Mouse (Mus musculus) thymus, postnatal 36 days (tissue): ENCODE measurements around the gene Polm.
"Not testable (repeated sequence)": the region's sequence is repeated elsewhere in the genome, so short reads cannot be mapped to it uniquely, and the experiment has no call there.

ENCODE experiments used
- DNase-seq, 2 experiments: peaks; one replicate each; pipeline ENCODE4 v3.0.0; 2022; ENCODE audit warnings: mixed read lengths in 2 of 2

Gene Polm

DNA sequence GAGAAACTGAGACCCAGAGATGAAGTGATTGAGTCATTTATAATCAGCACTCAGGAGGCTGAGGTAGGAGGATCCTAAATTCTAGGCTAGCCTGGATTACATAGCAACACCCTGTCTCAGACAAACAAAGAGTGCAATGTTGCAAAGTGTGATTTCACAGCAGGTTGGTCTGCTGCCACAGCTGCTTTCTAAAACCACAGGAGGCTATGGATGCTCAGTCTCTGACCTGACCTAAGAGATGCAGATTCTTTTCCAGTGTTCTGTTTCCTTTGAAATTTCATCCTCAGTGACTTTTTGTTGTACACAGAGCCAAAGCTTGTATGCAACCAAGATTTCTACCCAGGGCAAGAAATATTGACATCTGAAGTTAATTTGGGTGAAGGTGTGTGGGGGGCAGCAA, 17.7 kb upstream of the Polm start:
- DNase-seq: no peak

DNA sequence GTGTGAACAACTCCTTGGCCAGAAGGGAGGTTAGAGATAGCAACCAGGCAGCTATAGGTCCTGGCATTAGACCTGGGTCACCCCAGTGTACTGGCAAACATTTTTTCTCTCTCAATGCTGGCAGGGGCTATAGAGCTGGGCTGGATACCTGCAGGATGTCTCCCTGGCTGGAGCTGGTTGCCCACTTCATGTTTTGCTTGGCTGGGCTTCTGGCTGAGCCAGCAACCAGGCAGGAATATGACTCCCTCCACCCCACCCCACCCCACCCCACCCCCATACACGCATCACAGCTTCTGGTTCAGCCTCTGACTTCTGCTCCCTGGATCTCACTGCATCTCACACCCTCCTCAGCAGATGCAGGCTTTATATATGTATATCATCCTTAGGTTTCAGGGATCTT, 14.5 kb upstream of the Polm start:
- no peak for DNase-seq

DNA sequence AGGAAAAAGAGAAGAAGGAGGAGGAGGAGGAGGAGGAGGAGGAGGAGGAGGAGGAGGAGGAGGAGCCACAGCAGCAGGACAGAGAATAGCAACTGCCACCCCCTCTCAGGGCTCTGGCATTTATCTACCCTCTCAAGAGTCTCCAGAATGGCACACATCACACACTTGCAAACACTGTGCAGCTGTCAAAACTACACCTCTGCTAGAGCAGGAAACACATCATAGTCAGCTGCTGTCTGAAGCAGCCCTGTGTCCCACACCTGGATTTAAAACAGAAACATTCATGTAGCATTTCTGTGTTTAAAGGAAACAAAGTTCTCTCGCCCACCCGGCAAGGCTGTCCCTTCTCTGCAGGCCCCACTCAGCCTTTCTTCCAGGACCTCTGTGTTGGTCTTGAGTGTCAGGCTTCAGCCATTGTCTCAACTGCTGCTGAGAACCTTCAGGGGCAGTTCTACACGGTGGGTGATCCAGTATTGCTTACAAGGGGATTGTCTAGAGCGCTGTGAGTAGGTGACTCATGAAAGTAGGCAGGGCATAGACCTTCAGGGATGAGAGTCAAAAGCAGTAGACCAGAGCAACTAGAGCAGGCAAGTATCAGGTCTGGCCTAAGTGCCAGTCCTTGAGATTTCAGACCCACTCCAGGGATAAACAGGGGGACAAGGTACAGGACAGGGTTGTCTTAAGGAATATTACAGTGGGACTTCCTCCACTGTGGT, 13.4 kb upstream of the Polm start:
- DNase-seq: peak; percentile 37 to 66

DNA sequence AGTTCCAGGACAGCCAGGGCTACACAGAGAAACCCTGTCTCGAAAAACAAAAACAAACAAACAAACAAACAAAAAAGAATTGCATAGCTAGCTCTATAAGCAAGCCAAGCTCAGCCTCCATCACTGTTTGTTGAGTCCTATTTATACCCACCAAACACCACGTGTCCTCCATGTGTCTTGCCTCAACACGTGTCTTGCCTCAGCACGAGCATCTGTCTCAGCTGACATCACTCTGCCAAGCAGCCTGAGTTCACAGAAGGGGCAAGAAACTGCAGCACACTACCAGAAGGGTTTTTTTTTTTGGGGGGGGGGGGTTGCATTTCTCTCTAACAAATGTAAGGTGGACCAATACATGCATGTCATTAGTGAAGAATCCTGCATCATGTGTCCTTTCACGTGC, 12.6 kb upstream of the Polm start:
- DNase-seq: peak in 1 of 2 experiments; percentile 51

DNA sequence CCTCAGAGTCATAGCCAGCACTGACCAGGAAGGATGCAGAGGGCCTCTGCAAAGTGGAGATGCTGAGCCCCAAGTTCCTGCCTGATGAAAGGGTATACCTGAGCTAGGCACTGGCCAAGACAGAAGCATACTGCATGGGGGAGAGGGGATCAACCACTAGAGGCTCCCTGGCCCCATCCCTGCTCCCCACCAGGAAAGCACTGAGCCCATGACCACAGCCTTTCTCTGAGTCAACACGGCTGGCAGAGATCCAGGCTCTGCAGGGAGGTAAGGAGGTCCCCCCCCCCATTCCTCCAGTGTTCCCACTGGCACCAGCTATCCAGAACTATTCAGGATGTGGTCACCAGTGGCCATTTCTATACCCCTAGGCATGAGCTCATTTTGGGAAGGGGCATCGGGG, 11.5 kb upstream of the Polm start:
- no peak for DNase-seq

DNA sequence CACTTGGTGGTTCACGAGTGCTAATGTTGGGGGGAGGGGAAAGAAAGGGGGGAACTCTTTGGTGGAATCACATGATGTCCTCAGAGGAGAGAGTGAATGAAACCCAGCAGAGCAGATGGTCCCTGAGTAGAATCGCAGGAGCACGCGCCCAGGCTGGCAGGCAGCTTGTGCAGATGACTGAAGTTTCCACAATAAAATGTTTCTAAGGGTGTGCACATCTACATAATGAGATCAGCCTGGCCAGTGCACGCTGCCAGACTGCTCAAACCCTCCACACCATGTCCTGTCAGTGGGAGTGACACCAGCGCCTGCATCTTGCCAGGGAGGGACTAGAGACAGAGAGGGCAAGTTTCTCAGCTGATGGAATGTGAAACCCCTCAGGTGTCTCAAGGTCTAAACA, 10.9 kb upstream of the Polm start:
- DNase-seq: no peak

DNA sequence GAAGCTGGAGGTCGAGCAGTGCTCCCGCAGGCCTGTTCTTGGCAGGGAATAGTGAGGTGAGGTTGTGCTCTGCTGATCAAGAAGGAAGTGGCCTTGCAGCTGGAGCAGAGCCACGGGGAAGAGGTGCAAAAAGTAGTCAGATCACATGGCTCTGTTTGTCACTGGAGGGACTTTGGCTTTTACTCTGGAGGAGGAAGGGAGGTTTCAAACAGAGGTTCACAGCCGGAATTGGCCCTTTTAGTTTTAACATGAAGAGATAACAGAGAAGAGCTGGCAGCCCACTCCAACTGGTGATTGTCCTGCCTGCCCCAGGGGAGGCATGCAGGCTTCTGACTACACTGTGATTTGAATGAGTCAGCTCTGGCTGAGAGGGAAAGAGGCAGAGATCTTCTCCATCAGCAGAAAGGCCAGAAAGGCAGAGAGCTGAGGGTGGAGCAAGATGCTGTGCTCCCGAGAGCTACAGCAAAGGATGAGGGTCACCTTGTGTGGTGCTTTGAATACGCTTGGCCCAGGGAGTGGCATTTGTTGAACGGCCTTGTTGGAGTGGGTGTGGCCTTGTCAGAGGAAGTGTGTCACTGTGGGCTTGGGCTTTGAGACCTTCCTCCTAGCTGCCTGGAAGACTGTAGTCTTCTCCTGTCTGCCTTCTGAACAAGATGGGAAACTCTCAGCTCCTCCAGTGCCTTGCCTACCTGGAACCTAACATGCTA, 9.0 kb upstream of the Polm start:
- DNase-seq: no peak

DNA sequence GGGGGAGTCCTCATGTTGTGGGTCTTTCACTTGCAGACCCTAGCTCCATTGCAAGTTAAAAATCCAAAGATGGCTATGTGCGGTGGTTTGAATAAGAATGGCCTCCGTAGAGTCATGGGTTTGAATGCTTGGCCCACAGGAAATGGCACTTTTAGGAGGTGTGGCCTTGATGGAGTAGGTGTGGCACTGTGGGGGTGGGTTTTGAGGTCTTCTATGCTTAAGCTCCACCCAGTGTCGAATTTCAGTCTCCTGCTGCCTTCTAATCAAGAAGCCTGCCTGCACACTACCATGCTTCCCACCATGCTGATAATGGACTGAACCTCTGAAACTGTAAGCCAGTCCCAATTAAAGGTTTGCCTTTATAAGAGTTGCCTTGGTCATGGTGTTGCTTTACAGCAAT, 5.3 kb upstream of the Polm start:
- DNase-seq: no peak

DNA sequence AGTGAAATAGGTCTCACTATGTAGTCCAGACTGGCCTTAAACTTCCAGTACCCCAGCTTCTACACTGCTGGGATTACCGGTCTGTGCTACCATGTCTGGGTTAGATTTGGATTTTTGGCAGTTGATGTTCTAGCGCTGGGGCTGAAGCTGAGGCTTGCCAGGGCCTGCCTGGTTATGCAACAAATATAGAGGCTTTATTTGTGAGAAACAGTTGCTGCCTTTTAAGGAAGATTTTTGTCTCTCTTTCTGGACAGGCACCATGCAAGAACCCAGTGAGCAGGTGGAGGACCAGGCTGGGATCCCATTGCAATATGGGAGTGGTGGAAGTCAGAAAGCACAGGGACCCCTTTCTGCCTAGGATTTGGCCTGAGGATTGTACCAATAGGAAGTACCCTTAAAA, 3.9 kb upstream of the Polm start:
- DNase-seq: no peak

DNA sequence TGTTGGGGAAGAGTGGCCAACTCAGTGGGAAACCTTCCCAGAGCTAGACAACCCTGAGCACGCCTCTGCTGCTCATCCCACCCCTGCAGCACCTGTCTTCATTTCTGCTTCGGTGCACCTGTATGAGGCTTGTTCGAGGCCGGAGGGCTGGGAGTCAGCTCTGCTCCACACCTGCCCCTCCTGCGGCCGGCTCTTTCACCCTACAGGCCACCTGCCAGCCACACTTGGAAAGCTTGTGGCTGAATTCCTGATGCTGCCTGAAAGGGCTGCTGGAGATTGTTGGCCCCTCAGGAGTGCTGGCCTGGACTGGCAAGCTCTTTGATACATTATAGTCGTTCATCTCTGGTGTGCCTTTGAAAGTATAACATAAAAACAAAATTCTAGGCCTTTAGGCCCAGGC, 2.5 kb upstream of the Polm start:
- no peak for DNase-seq

DNA sequence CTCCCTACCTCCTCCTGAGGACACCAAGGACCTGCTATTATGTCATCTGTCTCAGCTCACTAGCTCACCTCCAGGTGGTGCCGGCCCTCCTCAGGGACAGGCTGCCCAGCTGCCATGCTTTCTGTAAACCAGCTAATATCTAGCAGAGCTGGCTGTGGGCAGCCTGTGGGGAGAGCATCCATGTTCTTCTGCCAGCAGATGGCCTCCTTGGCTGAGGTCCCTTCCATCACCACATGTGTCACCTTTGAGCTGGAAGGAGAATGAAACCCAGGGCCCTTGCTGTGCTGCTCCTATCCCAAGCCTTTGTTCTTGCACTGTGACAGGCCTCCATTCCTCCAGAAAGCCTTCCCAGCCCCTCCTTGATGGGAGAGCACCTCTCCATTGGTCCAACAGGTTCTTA, 1.7 kb downstream of the Polm start:
- DNase-seq: peak; percentile 22 to 40

DNA sequence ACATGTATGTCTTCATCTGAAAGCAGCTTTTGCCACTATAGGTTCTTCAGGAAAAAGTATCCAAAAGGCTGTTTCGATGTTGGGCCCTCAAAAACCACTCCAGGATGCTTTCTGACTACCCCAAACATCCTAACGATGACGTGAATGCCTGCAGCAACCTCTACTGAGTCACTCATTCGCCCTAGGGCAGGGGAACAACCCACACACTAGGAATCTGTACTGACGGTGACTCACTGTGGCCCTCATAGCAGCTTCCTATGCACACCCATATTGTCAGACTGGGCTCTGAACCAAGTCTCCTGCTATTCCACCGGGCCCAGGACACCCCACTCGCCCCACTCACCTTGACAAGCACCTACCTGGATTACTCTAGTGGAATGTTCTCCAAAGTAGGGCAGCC, 2.8 kb downstream of the Polm start:
- DNase-seq: no peak

DNA sequence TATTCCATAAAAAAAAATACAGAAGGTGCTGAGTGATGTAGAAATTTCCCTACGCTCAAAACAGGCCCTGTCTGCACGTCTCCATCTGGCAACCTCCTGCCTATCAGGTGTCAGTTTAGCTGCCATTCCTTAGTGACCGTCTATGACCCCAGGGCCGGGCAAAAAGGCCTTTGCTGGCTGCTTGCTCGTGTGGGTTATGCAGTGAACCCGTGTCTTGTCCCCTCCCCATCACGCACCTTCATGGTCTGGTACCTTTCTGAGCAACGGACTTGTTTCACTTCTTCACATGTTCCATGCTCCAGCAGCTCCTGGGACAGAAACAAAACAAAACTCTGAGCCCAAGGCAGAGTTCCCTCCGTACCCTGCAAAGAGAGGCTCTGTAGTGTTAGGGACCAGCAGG, 3.3 kb downstream of the Polm start:
- DNase-seq: no peak

DNA sequence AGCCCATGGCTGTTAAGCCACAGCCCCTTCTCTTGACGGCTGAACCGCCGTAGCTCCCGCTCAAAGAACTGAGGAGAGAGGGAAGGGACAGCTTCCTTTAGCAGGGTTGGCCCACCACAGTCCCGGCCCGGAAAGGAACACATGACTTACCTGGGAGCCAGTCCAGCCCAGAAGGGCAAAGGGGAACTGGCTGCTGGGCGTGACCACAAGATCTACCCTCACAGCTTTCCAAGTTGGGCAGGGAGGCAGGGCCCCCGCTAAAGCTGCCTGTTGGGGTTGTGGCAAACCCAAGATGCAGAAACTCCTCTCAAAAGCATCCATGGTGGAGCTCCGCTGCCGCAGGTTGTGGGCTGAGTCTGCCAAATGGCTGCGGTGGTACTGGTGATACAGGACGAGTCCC, 8.5 kb downstream of the Polm start:
- DNase-seq: no peak

DNA sequence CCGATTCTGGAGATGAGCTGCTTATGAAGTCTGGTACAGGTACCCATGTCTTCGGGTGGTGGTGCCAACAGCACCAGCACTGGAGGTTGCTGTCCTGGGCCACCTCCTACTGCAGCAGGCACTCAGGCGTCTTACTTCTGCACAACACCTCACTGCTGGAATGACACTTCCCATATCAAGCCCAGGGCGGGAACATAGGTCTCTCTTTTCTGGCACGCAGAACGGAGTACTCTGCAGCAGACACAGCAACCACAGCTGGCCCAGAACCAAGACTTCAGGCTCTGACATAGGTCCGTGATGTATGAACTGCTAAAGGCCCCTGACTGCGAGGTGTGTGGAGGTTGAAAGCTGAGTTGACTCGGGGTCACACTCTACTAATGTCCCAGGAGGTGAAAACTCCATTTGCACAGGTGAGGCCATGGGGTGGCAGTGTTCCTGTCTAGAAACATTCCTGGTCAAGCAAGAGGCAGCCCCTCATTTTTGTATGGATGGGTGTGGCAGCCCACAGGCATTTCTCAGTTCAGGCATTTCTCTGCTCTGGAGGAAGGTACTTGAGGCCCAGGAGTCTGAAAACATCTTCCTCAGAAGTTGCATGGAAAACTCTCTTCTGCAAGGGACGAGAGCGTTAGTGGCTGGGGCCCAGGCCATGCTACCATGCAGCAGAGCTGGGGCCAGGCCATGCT, 9.2 kb downstream of the Polm start:
- no peak for DNase-seq

DNA sequence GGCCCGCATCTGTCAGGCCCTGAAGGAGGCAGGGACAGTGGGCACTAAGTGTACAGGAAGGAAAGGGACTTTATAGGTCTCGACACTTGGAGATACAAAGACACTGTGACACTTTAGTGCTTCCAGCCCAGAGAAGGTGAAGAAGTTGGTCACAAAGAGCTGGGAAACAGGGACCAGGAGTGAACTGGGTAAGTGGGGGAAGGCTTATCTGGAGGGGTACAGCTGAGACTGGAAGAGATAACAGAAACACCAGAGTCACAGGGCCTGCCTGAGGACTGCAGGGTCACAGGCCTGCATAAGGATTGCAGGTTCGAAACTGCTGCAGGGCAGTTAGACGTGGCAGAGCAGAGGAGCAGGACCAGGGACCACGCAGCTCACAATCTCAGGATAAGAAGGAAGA, 9.9 kb downstream of the Polm start:
- no peak for DNase-seq

DNA sequence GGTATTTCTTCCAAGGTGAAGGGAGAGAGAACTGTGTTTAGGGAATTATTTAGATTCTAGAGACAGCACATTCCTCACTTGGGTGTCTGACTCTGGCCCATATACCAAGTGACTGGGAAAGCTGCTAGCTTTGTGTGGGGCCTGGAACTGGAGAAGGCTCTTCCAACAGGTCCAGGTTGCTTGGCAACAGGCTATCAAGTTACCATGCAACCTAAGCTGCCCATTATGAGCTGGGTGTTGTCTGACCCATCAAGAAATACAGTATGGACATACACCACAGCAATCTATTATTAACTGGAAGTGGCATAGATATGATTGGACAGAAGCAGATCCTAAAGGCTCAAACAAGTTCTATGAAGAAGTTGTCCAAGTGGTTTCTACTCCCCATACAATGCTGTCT, 12.4 kb downstream of the Polm start:
- DNase-seq: no peak

DNA sequence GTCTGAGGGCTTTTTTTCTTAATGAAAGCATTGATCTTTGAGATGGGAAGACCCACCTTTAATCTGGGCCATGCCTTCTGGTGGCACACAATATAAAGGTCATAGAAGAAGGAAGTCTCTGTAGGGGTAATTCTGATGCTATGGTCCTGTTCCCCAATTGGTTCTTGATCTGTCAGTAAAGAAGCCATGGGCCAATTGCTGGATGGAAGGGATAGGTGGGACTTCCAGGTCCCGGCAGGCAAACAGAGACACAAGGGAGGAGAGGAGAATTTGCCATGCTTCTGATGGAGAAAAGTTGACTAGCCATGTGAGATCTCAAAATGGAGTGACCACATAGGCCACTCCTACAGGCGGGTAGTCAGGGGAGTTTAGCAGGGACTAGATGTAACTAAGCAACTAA, 18.6 kb downstream of the Polm start:
- DNase-seq: no peak

DNA sequence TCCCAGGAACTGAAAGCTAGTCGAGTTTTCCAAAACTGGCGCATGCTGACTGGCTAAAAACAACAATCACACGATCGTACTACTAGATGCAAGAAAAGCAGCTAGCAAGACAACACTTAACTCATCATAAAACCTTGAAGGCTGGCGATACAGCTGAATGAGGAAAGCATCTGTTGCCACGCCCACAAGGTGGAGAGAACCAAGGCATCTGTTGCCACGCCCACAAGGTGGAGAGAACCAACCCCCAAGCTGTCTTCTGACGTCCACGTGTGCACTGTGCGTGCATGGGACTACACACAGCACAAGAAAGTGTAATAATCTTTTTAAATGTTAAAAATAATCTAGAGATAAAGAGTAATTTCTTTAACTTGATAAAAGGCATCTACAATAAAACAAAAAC, 24.4 kb downstream of the Polm start:
- DNase-seq: no peak

DNA sequence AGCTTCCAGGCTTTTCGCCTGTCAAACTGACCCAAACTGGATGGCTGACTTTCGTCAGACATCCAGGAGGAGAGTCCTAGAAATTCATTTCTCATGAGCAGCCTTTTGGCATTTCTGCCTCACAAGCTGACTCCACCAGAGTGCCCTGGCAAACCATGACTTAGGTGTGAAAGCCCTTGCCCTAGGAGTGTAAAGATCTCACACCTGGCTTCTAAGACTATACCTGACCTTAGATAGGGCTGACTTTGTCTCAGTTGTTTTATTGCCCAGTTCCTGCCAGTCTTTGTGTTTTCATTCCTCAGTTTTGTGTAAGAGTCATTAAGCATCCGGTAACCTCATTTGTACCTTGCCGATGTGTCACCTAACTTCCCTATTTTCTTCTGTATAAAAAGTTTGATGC, 28.3 kb downstream of the Polm start:
- DNase-seq: not testable (repeated sequence)

DNA sequence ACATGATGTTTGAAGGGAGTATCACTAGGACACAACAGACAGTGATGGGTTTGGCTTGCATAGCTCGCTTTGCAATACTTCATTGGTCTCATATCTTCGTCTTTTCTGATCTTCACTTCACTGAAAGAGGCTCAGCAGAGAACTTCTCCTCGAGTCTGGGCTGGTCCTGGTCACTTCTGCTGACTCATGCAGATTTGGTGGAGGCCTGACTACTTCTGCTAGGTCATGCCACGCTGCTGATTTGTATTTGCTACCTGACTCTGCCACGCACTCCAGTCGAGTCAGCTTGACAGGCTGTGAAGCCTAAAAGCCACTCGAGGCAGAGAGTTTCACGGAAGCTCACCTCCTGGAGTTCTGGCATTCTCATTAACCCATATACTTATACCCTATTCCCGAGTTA, 29.9 kb downstream of the Polm start:
- no peak for DNase-seq

DNA sequence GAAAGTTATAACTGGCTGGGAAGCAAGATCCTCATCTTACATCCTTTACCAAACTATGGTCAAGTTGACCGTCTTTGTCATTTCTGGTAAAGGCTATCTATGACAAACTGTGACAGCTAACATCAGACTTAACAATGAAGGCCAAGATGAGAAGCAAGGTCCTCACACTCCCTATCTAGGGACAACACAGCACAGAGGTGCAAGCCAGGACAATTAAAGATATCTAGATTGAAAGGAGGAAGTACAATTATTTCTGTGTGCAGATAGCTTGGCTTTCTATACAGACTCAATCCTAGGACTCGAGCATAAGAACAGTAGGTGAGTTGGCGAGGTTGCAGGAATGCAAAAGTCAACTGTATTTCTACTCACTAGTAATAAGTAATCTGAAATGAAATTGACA, 32.1 kb downstream of the Polm start:
- DNase-seq: no peak

DNA sequence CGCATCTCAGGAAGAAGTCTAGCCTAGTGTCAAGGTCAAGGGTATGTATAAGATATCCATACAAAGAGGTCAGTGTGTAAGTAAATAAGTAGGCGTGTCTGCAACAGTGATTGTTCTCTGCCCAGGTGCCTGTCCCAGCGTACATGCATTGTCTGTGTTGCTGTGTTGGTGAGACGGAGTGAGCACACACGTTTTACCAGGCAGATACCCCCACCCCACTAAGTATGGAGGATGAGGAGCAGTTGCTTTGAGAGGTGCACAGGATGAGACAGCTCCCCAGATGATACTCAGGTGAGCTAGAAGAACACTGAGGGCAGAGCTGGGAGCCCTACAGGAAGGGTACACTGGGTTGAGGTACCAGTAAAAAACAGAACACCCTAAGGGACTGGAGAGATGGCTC, 33.6 kb downstream of the Polm start:
- DNase-seq: no peak

DNA sequence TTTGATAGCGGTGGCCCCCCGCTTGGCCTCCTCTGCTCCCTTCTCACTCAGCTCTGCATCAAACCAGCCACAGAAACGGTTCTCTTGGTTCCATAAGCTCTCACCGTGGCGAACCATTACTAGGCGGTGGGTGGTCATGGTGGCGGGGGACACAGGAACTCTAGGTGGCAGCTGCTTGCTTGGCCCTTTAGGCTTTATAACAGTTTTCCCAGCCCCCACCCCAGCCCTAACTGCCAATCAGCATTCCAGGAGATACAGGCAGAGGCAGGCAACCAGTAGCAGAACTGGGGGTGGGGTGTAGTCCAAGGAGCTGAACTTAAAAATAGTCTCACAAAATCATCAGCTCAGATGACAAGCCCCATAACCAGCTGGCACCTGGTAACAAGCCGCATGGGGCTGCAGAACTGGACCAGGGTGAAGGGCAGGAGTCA, 34.2 kb downstream of the Polm start, which contains the start of gene Pgam2:
Gene Pgam2 (minus strand): TSS at position 183 of the 431 bp plus-strand sequence.
- no peak for DNase-seq
